Mouse (Mus musculus) heart, postnatal 36 days (tissue): ENCODE data around the gene Atp5c1. TPM values are rescaled to one million over a fixed set of nuclear protein-coding genes. Genes with fewer than 3 reads are reported as not detected.

ENCODE experiments used
- DNase-seq, 2 experiments: peaks; one replicate each; pipeline ENCODE4 v3.0.0; 2021 to 2022
- intact Hi-C: fragments of 180-260 bp; cut with DNase I; formaldehyde crosslinking; loops from one replicate; pipeline ENCODE4 v1.15.1; 2025
- total RNA-seq, 2 experiments: library from RNA; stranded (reverse); gene quantifications; 2 replicates each; pipeline ENCODE4 v1.2.3; 2021

Gene Atp5c1
- total RNA-seq, 2 experiments from 2014 or later = 1,521 to 1,571 TPM

DNA sequence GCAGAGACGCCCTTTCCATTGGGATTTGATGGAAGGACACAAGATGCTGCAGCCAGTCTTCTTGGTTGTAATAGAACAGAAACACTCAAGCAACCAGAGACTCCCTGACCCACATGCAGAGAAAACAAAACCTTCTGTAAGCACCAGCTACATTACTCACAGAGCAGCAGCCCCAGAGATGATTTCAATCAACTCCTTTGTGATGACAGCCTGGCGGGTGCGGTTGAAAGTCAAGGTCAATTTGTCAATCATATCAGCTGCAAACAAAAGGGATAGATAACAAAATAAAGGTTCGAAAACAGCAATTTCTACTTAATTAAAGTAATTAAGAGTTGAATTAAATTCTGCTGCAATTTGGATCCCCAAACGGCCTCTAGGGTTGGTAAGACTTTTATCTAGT, 21.5 kb downstream of the Atp5c1 start:
- DNase-seq = no peak
- intact Hi-C loops = no loop called here

DNA sequence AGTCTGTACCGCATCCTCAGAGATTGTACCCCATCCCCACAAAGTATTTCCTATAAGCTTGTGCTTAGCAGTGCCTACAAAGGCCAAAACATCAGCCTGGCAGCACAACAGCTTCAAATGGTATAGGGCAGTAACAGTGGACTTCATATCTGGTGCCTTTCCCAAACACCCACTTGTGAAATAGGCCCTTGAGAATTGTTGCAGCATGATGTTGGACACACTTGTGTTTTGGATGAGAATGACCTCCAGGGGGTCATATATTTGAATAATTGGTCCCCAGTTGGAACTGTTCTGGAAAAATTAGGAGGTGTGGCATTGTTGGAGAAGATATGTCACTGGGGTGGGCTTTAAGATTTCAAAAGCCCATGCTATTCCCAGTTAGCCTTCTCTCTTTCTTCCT, 28.3 kb downstream of the Atp5c1 start:
- DNase-seq = no peak
- intact Hi-C loops = no loop called here

DNA sequence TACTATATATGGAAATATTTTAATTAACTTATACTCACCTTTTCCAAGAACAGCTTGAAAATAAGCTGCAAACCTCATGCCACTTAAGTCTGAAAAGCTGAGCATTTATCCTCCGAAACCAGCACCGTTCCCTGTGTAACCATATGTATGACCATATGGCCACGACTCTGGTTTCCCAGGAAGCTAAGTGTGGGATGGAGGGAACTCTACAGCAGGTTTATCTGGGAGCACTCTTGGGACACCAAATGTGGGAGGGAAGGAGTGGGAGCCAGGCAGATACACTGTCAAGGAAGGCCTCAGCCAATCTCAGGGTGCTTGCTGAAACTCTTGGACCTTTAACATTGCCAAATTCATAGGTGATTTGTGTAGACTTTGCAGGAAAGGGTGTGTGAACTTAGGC, 29.4 kb downstream of the Atp5c1 start:
- intact Hi-C loops = no loop called here
- no peak for DNase-seq

DNA sequence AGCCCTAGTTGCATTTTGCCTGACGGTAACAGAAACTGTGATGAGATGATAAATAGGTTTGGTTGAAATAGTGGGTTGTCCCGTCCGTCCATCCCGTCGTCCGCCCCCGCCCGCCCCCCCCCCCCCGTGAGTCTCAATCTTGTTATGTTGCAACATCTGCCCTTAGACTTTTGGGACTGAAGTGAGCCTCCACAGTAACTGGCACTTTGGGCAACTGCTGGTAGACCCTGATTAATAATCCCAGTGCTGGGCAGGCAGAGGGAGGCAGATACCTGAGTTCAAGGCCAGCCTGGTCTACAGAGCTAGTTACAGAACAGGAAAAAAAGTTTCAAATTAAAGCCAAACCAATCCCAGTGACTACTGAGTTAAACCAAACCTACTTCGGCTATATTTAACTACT, 30.9 kb downstream of the Atp5c1 start:
- DNase-seq = no peak
- intact Hi-C loops = loop anchor here (2.0 kb wide), 1 partner anchor 31 kb away; the partner anchor contains the start of genes Atp5c1 and Kin

DNA sequence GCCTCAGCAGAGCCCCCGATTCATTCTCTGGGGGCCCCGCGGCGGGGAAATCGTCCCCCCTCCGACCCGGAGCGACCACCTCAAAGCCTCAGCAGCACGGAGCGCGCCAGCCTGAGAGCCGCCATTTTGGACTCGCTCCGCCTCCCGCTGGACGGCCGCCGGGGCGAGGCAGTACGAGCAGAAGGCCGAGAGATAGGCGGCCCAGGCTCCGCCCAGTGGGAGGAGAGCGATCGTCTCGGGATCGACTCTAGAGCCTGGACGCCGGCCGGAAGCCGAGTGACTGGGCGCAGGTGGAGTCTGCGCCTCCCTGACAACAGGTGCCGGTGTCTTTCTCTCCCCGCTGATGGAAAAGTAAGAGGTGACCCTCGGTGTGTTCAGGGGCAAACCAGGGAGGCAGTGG, 31.8 kb downstream of the Atp5c1 start, which contains the start of gene Taf3:
Taf3 (minus strand) TSS at position 136 of the 400 bp plus-strand sequence.
- DNase-seq = peak; percentile 93 to 95
- intact Hi-C loops = loop anchor here (2.0 kb wide), 1 partner anchor 32 kb away; the partner anchor contains the start of genes Atp5c1 and Kin

DNA sequence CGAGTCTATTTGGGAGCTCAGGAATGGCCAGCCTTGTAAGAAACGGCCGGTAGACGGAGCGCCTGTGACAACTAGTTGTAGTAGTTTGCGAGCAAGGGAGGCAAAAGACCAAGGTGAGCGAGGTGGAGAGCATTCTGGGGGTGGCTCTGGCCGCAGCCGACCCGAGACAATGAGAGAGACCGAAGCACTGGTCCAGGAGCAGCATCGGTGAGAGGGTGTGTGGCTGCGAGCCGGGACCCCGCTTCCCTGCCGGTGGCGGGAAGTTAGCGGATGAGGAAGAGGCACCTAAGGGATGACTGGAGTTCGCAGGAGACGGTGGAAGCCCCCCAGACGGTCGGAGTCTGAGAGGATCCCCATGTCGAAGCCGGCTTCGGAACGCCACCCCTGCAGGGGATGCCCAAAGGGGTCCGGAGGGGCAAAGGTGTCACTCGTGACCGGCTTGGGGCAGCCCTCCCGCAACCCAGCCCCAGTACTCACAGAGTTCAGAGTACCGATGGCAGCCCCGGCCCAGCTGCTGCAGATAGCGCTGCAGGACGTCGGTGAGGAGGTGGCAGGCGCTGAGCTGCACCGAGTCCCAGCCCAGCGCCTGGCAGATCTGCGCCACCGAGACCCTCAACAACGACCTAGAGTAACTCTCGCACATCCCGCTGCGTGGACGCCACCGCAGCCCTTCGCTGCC, 32.4 kb downstream of the Atp5c1 start:
- intact Hi-C loops = loop anchor here (2.0 kb wide), 1 partner anchor 33 kb away; the partner anchor contains the start of genes Atp5c1 and Kin
- DNase-seq = peak; percentile 35 to 36

DNA sequence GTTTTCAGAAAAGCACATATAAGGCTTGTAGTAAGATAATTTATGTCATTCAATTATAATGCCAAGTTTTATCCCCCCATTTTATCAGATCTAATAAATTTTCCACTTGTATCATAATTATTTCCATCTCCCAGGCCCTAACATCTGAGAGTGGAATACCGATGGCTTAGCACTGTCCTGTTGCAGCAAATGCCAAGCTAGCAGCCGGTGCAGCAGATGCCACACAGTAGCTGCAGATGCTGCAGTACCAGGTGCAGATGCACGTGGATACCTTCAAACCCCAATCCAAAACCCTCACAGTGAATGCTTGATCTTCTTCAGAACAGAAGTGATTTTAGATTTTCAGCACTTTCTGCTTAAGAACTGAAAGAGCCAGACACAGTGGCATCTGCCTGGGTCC, 45.3 kb downstream of the Atp5c1 start:
- DNase-seq = no peak
- intact Hi-C loops = no loop called here

DNA sequence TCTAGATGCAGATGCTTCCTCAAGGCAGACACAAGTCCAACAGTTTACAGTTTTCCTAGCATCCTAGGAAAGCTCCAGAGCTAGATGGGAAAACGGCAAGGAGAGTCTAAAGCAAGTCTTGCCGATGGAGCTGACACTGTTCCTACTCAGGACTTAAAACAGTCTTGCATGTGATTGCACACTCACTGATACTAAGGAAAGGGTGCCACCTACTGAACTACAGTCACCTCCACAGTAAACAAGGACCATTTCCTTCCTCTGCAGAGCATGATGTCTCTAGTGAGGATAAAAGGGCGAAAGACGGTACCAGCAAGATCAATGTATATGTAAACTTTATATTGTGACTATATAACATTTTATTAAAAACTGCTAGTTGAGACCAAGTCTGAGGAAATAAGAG, 46.6 kb downstream of the Atp5c1 start:
- no peak for DNase-seq
- intact Hi-C loops = no loop called here

DNA sequence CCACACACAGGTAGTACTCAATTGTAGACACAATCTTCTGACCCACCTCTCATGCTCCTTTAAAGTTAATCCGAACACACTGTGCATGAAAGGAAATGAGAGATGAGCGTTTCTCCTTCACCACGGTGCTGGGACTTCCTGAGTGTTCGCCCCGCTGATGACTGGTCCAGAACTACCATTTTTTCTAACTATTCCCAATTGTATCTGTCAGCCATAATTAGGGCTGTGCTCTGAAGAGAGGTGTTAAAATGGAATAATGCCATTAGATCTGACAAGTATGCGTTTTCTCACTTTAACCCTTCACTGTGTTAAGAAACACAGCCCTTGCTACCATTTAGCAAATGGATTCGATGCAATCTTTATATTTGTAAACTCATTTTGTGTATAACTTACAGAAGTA, 50.6 kb downstream of the Atp5c1 start:
- intact Hi-C loops = no loop called here
- DNase-seq = no peak

DNA sequence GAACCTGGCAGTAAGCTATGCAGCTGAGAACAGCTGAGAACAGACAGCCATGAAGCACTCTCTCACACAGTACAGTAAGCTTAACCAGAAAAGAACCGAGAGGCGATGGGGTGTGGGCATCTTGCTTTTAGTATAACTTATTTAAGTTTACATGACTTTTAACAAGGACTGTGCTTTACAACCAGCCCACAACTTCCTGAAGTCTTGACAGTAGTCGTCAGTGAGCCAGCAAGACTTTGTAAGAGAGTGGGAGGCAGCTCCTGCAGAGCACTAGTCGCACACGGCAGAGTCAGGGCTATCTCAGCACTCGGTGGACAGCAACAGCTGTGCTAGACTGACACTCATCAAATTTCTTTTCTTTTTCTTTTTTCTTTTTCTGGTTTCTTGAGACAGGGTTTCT, 56.0 kb downstream of the Atp5c1 start:
- intact Hi-C loops = no loop called here
- no peak for DNase-seq

DNA sequence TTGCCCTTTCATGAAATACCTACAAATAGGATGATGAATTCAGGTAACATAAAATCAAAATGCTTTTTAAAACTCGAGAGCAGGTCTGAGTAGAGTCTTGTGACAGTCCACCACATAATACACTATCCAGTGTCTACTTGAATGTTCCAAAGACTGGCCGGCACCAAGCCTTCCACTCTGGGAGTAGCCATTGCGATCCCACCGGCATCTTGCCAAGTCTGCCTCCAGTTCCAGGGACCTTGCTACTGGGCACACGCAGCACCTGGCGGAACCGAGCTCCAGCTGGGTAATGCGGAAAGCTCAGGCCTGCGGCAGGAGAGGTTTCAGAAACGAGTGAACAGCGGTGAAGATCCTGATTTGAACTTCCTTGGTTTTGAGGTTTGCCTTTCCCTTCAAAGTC, 59.0 kb downstream of the Atp5c1 start:
- DNase-seq = no peak
- intact Hi-C loops = no loop called here

DNA sequence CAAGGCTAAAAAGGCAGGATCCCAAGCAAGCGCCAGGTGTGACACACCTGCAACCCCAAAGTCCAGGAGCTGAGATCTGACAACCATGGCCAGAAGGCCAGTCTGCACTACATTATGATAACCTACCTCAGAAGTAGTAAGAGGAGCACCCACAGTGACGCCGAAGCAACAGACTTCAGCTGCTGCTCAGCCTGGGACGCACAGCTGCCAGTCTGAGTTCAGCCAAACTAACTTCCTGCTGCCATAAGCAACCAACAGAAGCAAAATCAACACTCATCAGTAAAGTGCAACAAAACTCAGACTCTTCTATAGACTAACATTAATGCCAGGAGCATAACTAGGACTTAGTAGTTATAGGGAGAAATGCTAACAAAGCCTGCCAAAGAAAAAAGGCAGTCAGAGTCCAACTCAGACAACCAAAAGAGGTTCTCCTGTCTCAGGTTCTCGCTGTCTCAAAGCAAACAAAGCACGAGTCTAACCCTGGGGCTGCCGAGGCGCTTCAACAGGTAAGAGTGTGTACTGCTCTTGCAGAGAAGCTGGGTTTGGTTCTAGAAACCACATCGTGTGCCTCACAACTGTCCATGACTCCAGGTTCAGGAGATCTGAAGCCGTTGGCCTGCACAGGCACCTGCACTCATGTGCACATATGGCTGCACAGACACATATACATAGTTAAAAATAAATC, 65.2 kb downstream of the Atp5c1 start:
- intact Hi-C loops = no loop called here
- no peak for DNase-seq

DNA sequence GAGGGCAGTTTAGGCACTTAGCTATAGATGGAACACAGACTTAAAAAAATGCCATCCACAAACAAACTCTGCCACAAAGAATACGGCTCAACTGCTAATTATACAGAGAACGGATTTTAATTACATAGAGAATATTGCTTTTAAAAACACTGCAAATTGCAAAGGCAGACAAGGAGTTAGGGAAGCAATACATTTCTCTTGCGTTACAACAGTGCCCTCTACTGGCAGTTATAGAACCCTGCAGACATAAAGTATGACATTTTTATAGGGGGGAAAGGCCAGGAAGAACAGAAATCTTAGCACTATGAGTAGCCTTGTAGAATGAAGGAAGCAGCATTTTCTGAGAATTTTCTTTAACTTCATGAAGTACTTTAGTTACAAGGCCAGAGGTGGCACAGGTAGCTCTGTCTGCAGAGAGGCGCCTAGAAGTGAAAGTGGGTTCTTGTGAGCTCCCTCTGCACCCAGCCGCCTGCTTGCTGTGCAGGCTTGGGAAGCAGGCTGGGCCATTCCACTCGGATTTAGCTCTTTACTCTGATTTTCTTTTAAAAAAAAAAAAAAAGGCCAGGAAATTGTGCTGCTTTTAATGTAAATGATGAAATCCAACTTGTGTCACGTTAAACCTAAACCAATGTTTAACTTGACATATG, 69.9 kb downstream of the Atp5c1 start:
- DNase-seq = no peak
- intact Hi-C loops = loop anchor here (1.0 to 2.0 kb wide), 4 partner anchors 66 to 1334 kb away; partner anchors contain the start of gene 9230102O04Rik

DNA sequence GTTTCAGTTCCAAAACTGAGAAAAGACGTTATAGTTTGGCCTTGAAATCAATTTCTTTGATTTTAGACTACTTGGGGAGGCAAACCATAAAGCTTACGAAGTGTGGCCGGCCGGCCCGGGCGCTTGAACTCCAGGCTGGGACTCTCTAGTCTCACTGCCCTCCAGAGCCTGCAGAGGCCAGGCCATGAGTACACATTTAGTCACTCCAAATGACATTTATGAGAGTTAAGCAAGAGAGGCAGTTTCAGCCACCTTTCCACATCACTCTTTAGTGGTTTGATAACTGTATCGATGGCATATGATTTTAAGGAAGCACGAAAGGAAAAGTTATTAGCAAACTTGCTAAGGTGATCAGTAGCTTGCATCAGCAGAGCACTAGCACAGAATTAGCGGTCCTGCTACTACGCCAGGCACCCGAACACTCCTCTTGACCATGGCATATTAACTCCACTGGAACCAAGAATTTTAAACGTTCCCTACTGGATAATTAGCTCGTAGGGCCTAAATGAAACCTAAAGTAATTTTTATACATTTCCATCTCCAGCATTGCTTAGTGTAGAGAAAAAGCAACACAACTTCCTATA, 70.5 kb downstream of the Atp5c1 start:
- no peak for DNase-seq
- intact Hi-C loops = loop anchor here (1.0 to 2.0 kb wide), 4 partner anchors 65 to 1333 kb away; partner anchors contain the start of gene 9230102O04Rik

DNA sequence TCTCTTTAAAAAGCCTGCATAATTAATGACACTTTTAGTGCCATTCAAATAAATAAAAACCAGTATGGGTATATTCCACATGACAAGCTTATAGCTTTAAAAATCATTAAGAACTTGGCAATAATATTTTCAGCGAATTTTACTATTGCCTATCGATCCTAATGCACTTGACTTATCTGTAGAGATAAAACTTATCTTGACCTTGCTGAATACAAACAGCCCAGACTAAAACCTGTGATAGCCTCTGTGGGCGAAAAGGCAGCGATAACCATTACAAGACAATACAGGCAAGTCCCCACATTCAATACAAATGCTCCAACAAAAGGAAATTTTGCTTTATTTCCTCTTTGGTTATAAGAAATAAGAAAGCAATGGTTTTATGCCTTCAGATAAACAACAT, 71.7 kb downstream of the Atp5c1 start:
- DNase-seq = no peak
- intact Hi-C loops = no loop called here

Other genes starting within 250 kb of the Atp5c1 start
- not detected for gene 4930412O13Rik, start 199.3 kb downstream of the Atp5c1 start, total RNA-seq
- gene 9230102O04Rik, start 191.0 kb downstream of the Atp5c1 start, total RNA-seq = not detected
- gene Gata3, start 190.5 kb downstream of the Atp5c1 start, total RNA-seq = 1 to 10 TPM in 1 of 2 experiments, under 1 TPM in 1; 0.47 to 2.2 TPM
- gene Taf3, start 31.9 kb downstream of the Atp5c1 start, total RNA-seq = 1 to 10 TPM; 7.5 to 9.2 TPM
- gene Kin, start 83 bp upstream of the Atp5c1 start, total RNA-seq = 1 to 10 TPM; 7.6 to 9.2 TPM
- under 1 TPM; 0.22 to 0.64 TPM for gene Itih2, start 50.9 kb upstream of the Atp5c1 start, total RNA-seq
- gene Itih5, start 73.1 kb upstream of the Atp5c1 start, total RNA-seq = 1 to 10 TPM; 6.2 to 7.0 TPM